Mouse (Mus musculus): ENCODE data around the gene Cers1. TPM values are rescaled to one million over a fixed set of nuclear protein-coding genes. Genes with fewer than 3 reads are reported as not detected.

The Cers1 gene
- polyA plus RNA-seq, 1 experiment from 2014 or later, result 20.8 TPM

DNA sequence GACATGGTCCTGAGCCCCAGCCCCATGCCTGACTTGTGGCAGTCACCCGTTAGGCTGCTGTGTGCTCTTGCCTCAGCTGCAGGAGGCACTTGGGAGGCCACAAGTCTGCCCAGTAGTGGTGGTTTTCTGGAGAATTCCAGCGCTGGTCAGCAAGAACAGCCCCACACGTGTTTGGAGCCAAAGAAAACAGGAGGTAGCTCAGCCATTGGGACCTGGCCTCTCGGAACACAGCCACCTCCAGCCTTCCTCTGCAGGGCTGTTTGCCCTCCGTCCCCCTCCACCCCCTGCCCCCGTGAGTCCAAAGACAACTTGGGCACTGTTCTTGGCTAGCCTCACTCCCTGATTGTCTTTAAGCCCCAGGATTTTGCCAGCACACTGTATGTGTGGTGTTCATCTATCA, 56.4 kb downstream of the Cers1 start:
- Histone ChIP-seq H3K4me2 (ENCODE audit: low read length) (no peak overlapping the region), H3K4me3 (ENCODE audit: low read depth, low read length) (no peak overlapping the region), H3K36me3 (ENCODE audit: control insufficient read depth, insufficient read depth, low read length) (no peaks in the 10 kb centered on the region), H3K27me3 (replicated peaks; ENCODE audit: control insufficient read depth, insufficient read depth, low read length) (peaks cover 55% of the 10 kb centered on the region), H3K4me1 (ENCODE audit: control insufficient read depth, insufficient read depth, low read length) (peaks cover 5% of the 10 kb centered on the region; the same call in 1 of the 2 replicates), H3K9ac (ENCODE audit: low read length) (no peak overlapping the region), H3K9me3 (replicated peaks; ENCODE audit: control insufficient read depth, low read length) (no peaks in the 10 kb centered on the region), H3K27ac (ENCODE audit: low read depth, low read length) (no peak overlapping the region)
- DNase-seq (ENCODE audit: low spot score), result no peak
- no peak for ATAC-seq
- WGBS, result 28% methylated on average over 6 of the region's 6 CpGs

DNA sequence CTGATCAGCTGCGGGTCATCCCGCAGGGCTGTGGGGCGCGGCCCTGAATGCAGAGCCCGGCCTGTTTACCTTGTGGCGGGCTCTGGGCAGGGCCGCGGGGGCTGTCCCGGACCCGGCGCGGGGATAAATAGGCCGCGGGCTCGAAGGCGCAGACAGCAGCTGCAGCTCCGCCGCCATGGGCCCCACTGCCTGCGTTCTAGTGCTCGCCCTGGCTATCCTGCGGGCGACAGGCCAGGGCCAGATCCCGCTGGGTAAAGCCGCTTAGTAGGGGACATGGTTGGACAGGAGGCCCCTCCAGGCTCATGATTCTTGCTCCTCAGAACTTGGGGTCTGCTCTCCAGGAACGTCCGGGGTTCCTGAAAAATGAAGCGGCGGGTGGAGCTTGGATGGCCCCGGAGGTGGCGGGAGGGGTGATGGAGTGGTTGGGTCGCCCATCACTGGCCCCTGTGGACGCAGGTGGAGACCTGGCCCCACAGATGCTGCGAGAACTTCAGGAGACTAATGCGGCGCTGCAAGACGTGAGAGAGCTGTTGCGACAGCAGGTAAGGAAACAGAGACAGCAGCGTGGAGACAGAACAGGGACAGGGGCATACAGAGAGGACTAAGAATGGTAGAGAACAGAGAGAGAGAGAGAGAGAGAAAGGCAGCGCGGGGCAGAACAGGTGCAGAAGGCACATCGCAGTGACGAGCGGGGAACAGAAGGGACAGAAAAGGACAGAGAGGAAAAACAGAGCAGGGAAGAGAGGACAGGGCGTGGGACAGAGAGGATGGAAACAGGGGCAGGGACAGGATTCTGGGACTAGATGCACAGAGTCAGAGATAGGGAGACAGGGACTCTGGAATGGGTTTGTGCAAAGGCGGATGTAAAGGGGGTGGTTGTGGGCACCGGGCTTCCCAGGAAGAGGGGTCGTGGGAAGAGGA, 58.1 kb downstream of the Cers1 start, which contains the start of gene Comp:
Gene Comp, plus strand, starts transcription at position 162 of the 921 bp plus-strand sequence.
- peak within 1 kb of the TSS; percentile 42 for H3K4me2 ChIP-seq (ENCODE audit: low read length)
- H3K27me3 ChIP-seq (replicated peaks; ENCODE audit: control insufficient read depth, insufficient read depth, low read length), result peaks cover 70% of the 10 kb centered on the region
- H3K36me3 ChIP-seq (ENCODE audit: control insufficient read depth, insufficient read depth, low read length), result no peaks in the 10 kb centered on the region
- peaks cover 5% of the 10 kb centered on the region; the same call in 1 of the 2 replicates for H3K4me1 ChIP-seq (ENCODE audit: control insufficient read depth, insufficient read depth, low read length)
- no peaks in the 10 kb centered on the region for H3K9me3 ChIP-seq (replicated peaks; ENCODE audit: control insufficient read depth, low read length)
- no peak within 1 kb of the TSS for H3K27ac ChIP-seq (ENCODE audit: low read depth, low read length)
- DNase-seq (ENCODE audit: low spot score) (no peak), ATAC-seq (no peak)
- 2% methylated on average over 47 of the region's 47 CpGs for WGBS
- H3K4me3 ChIP-seq (ENCODE audit: low read depth, low read length), result peak within 1 kb of the TSS; percentile 25
- H3K9ac ChIP-seq (ENCODE audit: low read length), result no peak within 1 kb of the TSS

DNA sequence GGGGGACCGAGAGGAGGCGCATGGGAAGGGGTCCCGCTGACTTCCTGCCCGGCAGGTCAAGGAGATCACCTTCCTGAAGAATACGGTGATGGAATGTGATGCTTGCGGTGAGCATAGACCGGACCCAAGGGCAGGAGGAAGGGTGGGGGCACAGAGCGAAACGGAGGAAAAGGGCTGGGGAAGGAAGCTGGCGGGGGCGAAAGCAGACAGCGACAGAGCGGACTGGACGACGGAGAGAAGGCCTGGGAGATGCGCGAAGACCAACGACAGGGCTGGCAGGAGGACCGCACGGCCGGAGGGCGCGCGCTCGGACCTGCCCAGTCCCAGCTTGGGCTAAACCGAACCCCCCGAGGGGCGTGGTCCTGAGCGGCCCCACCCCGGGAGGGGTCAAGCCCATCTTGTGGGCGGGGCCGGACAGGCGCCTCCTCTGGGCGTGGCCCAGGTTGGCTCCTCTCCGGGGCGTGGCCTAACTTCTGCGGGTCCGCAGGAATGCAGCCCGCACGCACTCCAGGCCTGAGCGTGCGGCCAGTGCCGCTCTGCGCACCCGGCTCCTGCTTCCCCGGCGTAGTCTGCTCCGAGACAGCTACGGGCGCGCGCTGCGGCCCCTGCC, 58.8 kb downstream of the Cers1 start:
- Histone ChIP-seq H3K9ac (ENCODE audit: low read length) (no peak overlapping the region), H3K27ac (ENCODE audit: low read depth, low read length) (no peak overlapping the region), H3K36me3 (ENCODE audit: control insufficient read depth, insufficient read depth, low read length) (no peaks in the 10 kb centered on the region), H3K4me2 (ENCODE audit: low read length) (peak overlapping the region; percentile 42), H3K4me1 (ENCODE audit: control insufficient read depth, insufficient read depth, low read length) (peaks cover 5% of the 10 kb centered on the region; the same call in 1 of the 2 replicates), H3K4me3 (ENCODE audit: low read depth, low read length) (peak overlapping the region; percentile 25), H3K27me3 (replicated peaks; ENCODE audit: control insufficient read depth, insufficient read depth, low read length) (peaks cover 70% of the 10 kb centered on the region), H3K9me3 (replicated peaks; ENCODE audit: control insufficient read depth, low read length) (no peaks in the 10 kb centered on the region)
- under 1% methylated on average over 46 of the region's 53 CpGs for WGBS
- ATAC-seq (peak; percentile 69), DNase-seq (ENCODE audit: low spot score) (peak; percentile 49)

DNA sequence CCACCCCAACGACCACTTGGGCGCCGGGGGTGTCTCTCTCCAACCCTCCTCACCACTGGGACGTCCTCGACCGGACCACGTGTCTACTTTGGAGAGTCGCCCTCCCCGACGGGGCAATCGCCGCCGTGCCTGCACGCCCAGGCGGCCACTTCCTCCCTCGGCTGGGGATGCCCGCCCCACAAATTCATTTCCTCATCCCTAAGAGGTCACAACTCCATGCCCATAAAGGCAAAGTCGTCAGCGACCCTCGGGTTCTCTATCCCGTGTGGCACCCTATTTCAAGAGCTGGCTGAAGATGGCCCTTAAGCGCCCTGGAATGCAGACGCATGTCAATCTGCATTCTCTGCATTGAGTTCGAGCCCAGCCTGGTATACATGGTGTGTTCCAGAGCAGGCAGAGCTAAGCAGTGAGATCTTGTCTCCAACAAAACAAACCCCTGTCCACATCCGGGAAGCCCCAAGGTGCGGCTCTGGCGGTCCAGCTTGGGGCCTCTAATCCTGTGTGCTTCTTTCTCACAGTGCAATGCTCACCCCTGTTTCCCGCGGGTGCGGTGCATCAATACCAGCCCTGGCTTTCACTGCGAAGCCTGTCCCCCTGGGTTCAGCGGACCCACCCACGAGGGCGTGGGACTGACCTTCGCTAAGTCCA, 59.8 kb downstream of the Cers1 start:
- Histone ChIP-seq H3K4me1 (ENCODE audit: control insufficient read depth, insufficient read depth, low read length) (peaks cover 5% of the 10 kb centered on the region; the same call in 1 of the 2 replicates), H3K4me3 (ENCODE audit: low read depth, low read length) (0 out of 2 replicates have a peak overlapping the region, but pooled peaks have one; percentile 25), H3K27me3 (replicated peaks; ENCODE audit: control insufficient read depth, insufficient read depth, low read length) (peaks cover 70% of the 10 kb centered on the region), H3K9me3 (replicated peaks; ENCODE audit: control insufficient read depth, low read length) (no peaks in the 10 kb centered on the region), H3K4me2 (ENCODE audit: low read length) (no peak overlapping the region), H3K36me3 (ENCODE audit: control insufficient read depth, insufficient read depth, low read length) (no peaks in the 10 kb centered on the region), H3K9ac (ENCODE audit: low read length) (no peak overlapping the region), H3K27ac (ENCODE audit: low read depth, low read length) (no peak overlapping the region)
- WGBS, result 7% methylated on average over 35 of the region's 35 CpGs
- DNase-seq (ENCODE audit: low spot score) (no peak), ATAC-seq (no peak)

DNA sequence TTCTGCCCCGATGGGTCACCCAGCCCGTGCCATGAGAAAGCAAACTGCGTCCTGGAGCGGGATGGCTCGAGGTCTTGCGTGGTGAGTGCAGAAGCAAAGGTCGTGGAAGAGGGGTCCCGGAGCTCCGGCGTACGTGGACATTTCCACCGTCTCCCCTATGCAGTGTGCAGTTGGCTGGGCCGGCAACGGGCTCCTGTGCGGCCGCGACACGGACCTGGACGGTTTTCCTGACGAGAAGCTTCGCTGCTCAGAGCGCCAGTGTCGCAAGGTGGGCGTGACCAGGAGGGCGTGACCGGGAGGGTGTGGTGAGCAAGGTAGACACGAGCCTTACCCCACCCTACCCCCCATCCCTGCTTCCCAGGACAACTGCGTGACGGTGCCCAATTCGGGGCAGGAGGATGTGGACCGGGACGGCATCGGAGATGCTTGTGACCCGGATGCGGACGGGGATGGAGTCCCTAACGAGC, 60.7 kb downstream of the Cers1 start:
- no peaks in the 10 kb centered on the region for H3K9me3 ChIP-seq (replicated peaks; ENCODE audit: control insufficient read depth, low read length)
- H3K36me3 ChIP-seq (ENCODE audit: control insufficient read depth, insufficient read depth, low read length), result no peaks in the 10 kb centered on the region
- H3K4me3 ChIP-seq (ENCODE audit: low read depth, low read length), result 0 out of 2 replicates have a peak overlapping the region, but pooled peaks have one; percentile 5
- H3K4me1 ChIP-seq (ENCODE audit: control insufficient read depth, insufficient read depth, low read length), result peaks cover 5% of the 10 kb centered on the region; the same call in 1 of the 2 replicates
- 3% methylated on average over 37 of the region's 37 CpGs for WGBS
- DNase-seq (ENCODE audit: low spot score), result no peak
- H3K27ac ChIP-seq (ENCODE audit: low read depth, low read length), result no peak overlapping the region
- no peak overlapping the region for H3K4me2 ChIP-seq (ENCODE audit: low read length)
- no peak overlapping the region for H3K9ac ChIP-seq (ENCODE audit: low read length)
- peaks cover 70% of the 10 kb centered on the region for H3K27me3 ChIP-seq (replicated peaks; ENCODE audit: control insufficient read depth, insufficient read depth, low read length)
- ATAC-seq, result no peak

DNA sequence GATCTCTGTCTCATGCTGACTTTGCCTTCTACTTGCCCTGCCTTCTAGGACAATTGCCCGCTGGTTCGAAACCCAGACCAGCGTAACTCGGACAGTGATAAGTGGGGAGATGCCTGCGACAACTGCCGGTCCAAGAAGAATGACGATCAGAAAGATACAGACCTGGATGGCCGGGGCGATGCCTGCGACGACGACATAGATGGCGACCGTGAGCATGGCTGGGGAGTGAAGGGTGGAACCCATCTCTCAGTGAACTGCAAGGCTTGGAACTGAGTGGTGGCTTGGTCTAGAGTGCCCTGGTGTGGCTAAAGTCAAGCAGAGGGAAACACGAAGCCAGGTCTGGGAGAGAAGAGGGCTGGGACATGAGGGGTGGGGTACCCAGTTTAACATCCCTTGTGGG, 61.5 kb downstream of the Cers1 start:
- no peak overlapping the region for H3K4me3 ChIP-seq (ENCODE audit: low read depth, low read length)
- H3K27me3 ChIP-seq (replicated peaks; ENCODE audit: control insufficient read depth, insufficient read depth, low read length), result peaks cover 66% of the 10 kb centered on the region
- no peak overlapping the region for H3K4me2 ChIP-seq (ENCODE audit: low read length)
- ATAC-seq (no peak), DNase-seq (ENCODE audit: low spot score) (no peak)
- peaks cover 5% of the 10 kb centered on the region; the same call in 1 of the 2 replicates for H3K4me1 ChIP-seq (ENCODE audit: control insufficient read depth, insufficient read depth, low read length)
- no peak overlapping the region for H3K27ac ChIP-seq (ENCODE audit: low read depth, low read length)
- H3K9ac ChIP-seq (ENCODE audit: low read length), result no peak overlapping the region
- WGBS, result 13% methylated on average over 15 of the region's 15 CpGs
- no peaks in the 10 kb centered on the region for H3K9me3 ChIP-seq (replicated peaks; ENCODE audit: control insufficient read depth, low read length)
- H3K36me3 ChIP-seq (ENCODE audit: control insufficient read depth, insufficient read depth, low read length), result no peaks in the 10 kb centered on the region

DNA sequence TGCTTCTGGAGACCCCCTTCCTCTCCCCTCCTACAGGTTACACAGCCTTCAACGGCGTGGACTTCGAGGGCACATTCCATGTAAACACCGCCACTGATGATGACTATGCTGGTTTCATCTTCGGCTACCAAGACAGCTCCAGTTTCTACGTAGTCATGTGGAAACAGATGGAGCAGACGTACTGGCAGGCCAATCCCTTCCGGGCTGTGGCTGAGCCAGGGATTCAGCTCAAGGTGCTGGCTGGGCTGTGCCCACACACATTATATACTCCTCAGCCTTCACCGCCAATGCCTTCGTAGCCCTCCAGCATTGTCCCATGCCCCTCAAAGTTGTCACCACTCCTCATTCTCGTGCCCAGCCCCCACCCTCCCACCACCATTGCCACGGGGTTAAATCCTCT, 64.5 kb downstream of the Cers1 start:
- 81% methylated on average over 12 of the region's 12 CpGs for WGBS
- Histone ChIP-seq H3K4me2 (ENCODE audit: low read length) (no peak overlapping the region), H3K9me3 (replicated peaks; ENCODE audit: control insufficient read depth, low read length) (no peaks in the 10 kb centered on the region), H3K27me3 (replicated peaks; ENCODE audit: control insufficient read depth, insufficient read depth, low read length) (peaks cover 36% of the 10 kb centered on the region), H3K4me3 (ENCODE audit: low read depth, low read length) (no peak overlapping the region), H3K36me3 (ENCODE audit: control insufficient read depth, insufficient read depth, low read length) (0 out of 2 replicates have a peak, but pooled peaks cover 1% of the 10 kb centered on the region), H3K9ac (ENCODE audit: low read length) (no peak overlapping the region), H3K27ac (ENCODE audit: low read depth, low read length) (no peak overlapping the region), H3K4me1 (ENCODE audit: control insufficient read depth, insufficient read depth, low read length) (no peaks in the 10 kb centered on the region)
- no peak for DNase-seq (ENCODE audit: low spot score)
- no peak for ATAC-seq
